Mouse (Mus musculus) T-helper 2 cell (primary cell): ENCODE measurements around the gene Sipa1l3.

Source experiments
- in situ Hi-C: fragments of 300-600 bp; cut with MboI, MseI; formaldehyde crosslinking; loops from one replicate; pipeline ENCODE4 v1.15.1; 2025; ENCODE audit warnings: high pct_unique_total_duplicates

Sipa1l3 gene

DNA sequence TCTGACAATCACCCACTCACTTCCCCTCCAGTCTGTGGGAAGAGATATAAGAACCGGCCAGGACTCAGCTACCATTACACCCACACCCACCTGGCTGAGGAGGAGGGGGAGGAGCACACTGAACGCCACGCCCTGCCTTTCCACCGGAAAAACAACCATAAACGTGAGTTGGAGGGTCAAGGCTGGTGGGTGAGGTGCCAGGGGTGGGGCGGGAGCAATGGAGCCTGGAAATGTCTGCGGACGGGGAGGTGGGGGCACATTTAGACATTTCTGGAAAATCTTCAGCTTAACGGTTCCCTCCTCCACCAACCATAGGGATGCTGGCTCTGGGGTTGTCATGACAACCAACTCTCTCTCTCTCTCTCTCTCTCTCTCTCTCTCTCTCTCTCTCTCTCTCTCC lies 205.4 kb downstream of the Sipa1l3 start:
- in situ Hi-C loops = no loop called here

DNA sequence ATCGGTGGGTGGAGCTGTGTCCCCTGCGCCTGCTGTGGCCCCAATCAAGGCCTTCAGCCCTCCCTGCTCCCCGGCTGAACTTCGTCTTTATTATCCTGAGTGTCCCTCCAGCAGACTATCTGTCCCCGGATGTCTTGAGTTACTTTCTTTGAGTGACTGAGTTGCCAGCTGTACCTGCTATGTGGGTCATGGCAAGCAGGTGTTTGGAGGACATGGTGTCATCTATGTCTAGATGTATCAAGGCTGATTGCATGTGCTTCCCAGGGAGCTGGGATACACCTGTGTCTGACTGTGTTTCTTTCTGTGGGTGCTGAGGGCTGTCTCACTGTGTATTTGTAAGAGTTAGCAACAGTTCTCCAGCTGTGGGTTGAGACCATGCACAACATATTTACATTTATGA lies 208.7 kb downstream of the Sipa1l3 start:
- in situ Hi-C loops = no loop called here

DNA sequence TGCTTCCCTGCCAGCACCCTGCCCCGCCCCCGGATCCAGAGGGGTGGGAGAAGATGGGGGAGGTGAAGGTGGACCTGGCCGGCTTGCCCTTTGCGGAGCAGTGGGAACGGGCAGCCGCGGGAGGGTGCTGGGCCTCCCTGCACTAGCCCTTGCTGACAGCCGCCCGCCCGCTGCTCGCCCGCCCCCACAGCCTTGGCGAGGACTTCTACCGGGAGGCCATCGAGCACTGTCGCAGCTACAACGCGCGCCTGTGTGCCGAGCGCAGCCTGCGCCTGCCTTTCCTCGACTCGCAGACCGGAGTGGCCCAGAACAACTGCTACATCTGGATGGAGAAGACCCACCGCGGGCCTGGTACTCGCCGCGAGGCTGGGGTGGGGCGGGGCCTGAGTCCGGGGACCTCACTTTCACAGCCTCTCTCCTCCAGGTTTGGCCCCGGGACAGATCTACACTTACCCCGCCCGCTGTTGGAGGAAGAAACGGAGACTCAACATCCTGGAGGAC lies 209.2 kb downstream of the Sipa1l3 start:
- in situ Hi-C loops = no loop called here

- in situ Hi-C loops = no loop called here
Measured at GRCm38 (mm10) chr7:29307350-29308104, 210.9 kb downstream of the Sipa1l3 start.

DNA sequence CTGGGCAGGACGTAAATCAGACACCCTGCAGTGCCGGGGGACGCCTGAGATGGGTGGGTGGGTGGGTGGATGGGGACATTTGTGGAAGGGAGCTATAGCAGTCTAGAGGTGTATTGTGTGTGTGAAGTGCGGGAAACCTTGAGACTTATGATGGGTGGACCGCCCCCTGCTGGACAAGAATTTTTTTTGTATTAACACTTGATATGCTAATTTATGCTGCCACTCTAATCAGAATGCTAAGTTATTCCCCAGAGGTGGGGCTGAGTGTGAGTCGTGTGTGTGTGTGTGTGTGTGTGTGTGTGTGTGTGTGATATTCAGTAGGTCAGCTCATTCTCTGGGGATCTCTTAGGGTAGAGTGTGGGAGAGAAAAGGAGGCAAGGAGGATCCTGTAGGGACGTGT lies 211.8 kb downstream of the Sipa1l3 start:
- in situ Hi-C loops = no loop called here

- in situ Hi-C loops = no loop called here
Measured at GRCm38 (mm10) chr7:29306108-29306507, 212.3 kb downstream of the Sipa1l3 start.

- in situ Hi-C loops = no loop called here
Measured at GRCm38 (mm10) chr7:29305263-29305988, 213.0 kb downstream of the Sipa1l3 start.

- in situ Hi-C loops = no loop called here
Measured at GRCm38 (mm10) chr7:29304463-29305262, 213.8 kb downstream of the Sipa1l3 start.

DNA sequence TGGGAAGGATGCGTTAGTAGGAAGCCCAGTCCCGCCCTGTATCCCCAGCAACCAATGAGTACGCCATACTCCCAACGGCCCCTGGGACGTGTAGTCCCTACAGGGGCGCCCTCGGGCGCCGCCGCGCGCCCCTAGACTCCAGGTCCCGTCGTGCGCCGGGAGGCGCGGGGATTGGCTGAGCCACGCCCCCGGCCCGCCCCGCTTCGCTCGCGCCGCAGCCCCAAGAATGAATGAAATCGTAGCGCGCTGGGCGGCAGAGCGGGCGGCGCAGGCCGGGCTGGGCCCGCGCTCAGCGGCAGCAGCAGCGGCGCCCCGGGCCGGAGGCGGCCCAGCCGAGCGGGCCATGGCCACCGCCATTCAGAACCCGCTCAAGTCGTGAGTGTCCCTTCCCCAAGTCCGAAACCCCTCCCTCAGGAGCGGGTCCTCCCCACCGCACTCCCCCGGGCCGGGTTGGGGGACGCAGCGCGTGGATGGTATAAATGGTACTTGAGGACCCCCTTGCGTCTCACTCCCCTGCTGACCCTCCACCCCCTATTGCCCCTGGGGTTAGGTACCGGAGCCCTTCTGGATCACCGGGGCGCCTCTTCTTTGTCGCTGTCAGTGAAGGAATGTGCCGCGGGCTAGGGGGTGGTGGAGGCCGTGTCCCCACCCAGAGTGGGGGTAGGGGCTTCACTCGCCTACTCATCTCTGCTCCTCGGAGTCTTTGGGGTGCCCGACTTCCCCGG lies 214.5 kb downstream of the Sipa1l3 start, which contains the start of gene Dpf1:
Dpf1 (plus strand) TSS at position 214 of the 725 bp plus-strand sequence.
- in situ Hi-C loops = no loop called here

- in situ Hi-C loops = no loop called here
Measured at GRCm38 (mm10) chr7:29302641-29303040, 215.8 kb downstream of the Sipa1l3 start.

GRCm38 (mm10) chr7:29301127-29301566 lies 217.3 kb downstream of the Sipa1l3 start:
- in situ Hi-C loops = no loop called here

DNA sequence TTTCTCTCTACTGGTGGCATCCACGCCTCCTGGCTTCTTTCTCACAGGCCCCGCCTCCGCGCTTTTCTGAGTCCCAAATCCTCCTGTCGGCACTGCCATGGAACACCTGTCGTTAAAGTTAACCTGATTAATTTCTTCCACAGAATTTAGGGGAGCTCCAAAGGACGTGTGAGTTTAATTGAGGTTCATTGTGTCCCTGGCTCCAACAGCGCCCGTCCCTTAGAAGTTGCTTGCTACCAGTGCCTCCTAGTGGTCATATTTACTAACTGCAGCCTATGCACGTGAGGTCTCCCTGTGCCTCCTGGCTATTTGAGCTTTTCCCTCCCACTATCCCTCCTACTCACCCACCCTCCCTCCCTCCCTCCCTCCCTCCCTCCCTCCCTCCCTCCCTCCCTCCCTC lies 221.4 kb downstream of the Sipa1l3 start:
- in situ Hi-C loops = no loop called here

DNA sequence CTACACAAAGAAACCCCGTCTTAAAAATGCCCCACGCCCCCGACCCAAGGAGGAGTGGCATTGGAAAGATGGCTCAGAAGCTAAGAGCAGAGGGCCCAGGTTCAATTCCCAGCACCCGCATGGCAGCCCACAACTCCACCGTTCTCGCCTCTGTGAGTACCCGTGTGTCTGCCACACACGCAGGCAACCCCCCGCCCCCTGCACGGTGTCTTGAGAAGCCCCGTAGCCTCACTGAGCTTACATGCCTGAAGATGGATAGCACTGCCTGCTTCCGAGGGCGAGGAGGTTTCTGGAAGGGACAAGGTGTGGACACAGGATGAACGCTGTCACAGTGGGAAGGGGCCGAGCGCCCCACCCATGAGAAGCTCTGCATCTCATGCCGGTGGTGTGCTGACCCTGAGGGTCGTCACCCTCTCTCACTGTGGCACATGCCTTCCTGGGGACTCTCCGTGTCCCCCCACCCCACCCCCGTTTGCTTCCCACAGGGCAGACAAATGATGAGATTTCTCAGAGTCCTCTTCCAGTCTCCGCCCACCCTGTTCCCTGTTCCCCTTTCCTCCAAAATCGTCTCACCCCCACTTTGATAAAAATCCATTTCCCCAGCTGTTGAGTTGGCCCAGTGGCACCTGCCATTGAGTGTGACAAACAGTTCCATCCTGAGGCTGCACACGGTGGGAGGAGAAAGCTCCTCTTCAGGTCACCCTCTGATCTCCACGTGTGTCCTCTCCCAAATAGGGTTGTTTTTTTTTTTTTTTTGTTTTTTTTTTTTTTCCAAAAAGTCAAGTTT lies 222.4 kb downstream of the Sipa1l3 start:
- in situ Hi-C loops = no loop called here

GRCm38 (mm10) chr7:29294111-29294761 lies 224.2 kb downstream of the Sipa1l3 start:
- in situ Hi-C loops = no loop called here

DNA sequence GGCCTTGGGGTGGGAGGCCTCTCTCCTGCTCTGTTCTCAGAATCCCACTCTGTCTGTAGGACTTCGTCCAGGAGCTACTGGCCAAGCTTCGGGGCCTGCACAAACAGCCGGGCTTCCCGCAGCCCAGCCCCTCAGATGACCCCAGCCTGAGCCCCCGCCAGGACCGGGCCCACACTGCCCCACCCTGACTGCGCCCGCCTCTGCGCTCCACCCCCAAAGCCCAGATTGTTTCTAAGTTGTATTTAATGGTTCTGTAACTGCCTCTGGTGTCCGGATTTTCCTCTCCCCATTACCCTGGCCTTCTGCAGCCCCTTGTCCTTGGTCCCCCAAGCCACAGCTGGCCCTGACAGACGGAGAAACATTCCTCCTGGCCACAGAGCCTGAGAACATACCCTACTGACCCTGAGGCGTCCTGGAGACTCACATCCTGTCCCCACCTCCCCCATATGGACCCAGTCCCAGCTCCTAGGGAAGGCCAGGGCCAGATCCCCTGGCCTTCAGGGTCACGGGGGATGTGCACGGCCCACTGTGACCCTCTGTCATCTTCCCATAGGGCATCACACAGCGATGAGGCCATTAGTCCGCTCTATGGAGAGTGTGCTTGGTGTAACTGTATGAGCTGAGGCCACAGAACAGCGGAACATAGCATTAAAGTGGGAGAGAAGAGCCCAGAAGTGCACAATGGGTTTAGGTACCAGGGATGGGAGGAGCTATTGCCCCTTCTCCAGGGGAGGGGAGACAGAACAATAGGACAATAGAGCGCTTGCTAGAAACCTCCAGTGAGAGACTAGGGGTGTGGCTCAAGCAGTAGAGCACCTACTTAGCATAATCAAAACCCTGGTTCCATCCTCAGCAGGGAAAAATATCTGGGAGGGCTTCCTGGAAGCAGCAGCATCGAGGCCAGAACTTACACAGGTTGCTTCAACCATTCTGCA lies 225.0 kb downstream of the Sipa1l3 start:
- in situ Hi-C loops = no loop called here

- in situ Hi-C loops = no loop called here
Measured at GRCm38 (mm10) chr7:29292458-29293098, 225.9 kb downstream of the Sipa1l3 start.

- in situ Hi-C loops = no loop called here
Measured at GRCm38 (mm10) chr7:29291616-29292457, 226.6 kb downstream of the Sipa1l3 start.
